Mouse (Mus musculus) gastrocnemius, adult 2 months (tissue): ENCODE measurements around the gene Kcmf1. TPM values are rescaled to one million over a fixed set of nuclear protein-coding genes. Genes with fewer than 3 reads are reported as not detected.

Source experiments
- DNase-seq: peaks from one replicate; pipeline ENCODE4 v3.0.0; 2022
- H3K27ac ChIP-seq: fragments of 200-600 bp; 2 replicates; pipeline ENCODE4 v1.8.1; 2022; ENCODE audit warnings: mild to moderate bottlenecking
- H3K4me3 ChIP-seq: fragments of 200-600 bp; 2 replicates; pipeline ENCODE4 v1.8.1; 2022; ENCODE audit warnings: mild to moderate bottlenecking, moderate library complexity
- CTCF ChIP-seq: fragments of 200-600 bp; IDR thresholded peaks from 2 replicates; pipeline ENCODE4 v1.8.1; 2022; ENCODE audit warnings: antibody characterized with exemption, mild to moderate bottlenecking, moderate library complexity
- intact Hi-C: fragments of 180-260 bp; cut with DNase I; formaldehyde crosslinking; loops from one replicate; pipeline ENCODE4 v1.15.1; 2025
- total RNA-seq, 2 experiments: library from RNA; stranded (reverse); gene quantifications; 2 replicates each; pipeline ENCODE4 v1.2.3; 2021

The Kcmf1 gene
- total RNA-seq, 2 experiments from 2014 or later, result 155 to 192 TPM

GRCm38 (mm10) chr6:72825762-72826161, 74.0 kb downstream of the Kcmf1 start:
- Histone ChIP-seq H3K27ac (no peak overlapping the region), H3K4me3 (no peak overlapping the region)
- intact Hi-C loops, result no loop called here
- no peak for DNase-seq
- TF ChIP-seq CTCF, result no peak

- TF ChIP-seq CTCF, result no peak
- Histone ChIP-seq H3K27ac (no peak overlapping the region), H3K4me3 (peak overlapping the region; percentile 51)
- intact Hi-C loops, result no loop called here
- DNase-seq, result no peak
Measured at GRCm38 (mm10) chr6:72824971-72825737, 74.6 kb downstream of the Kcmf1 start.

- no peak for DNase-seq
- intact Hi-C loops, result no loop called here
- Histone ChIP-seq H3K4me3 (no peak overlapping the region), H3K27ac (no peak overlapping the region)
- TF ChIP-seq CTCF, result no peak
Measured at GRCm38 (mm10) chr6:72813456-72813855, 86.3 kb downstream of the Kcmf1 start.

- no peak for TF ChIP-seq CTCF
- intact Hi-C loops, result no loop called here
- Histone ChIP-seq H3K4me3 (no peak overlapping the region), H3K27ac (no peak overlapping the region)
- DNase-seq, result no peak
Measured at GRCm38 (mm10) chr6:72810248-72810647, 89.5 kb downstream of the Kcmf1 start.

GRCm38 (mm10) chr6:72809522-72810149, 90.1 kb downstream of the Kcmf1 start:
- intact Hi-C loops, result no loop called here
- Histone ChIP-seq H3K27ac (no peak overlapping the region), H3K4me3 (no peak overlapping the region)
- TF ChIP-seq CTCF, result no peak
- no peak for DNase-seq

- H3K4me3 ChIP-seq, result no peak overlapping the region
- intact Hi-C loops, result no loop called here
- no peak for TF ChIP-seq CTCF
- H3K27ac ChIP-seq, result no peak overlapping the region
- no peak for DNase-seq
Measured at GRCm38 (mm10) chr6:72808342-72808741, 91.4 kb downstream of the Kcmf1 start.

GRCm38 (mm10) chr6:72803669-72804068, 96.1 kb downstream of the Kcmf1 start:
- TF ChIP-seq CTCF, result no peak
- intact Hi-C loops, result no loop called here
- DNase-seq, result no peak
- Histone ChIP-seq H3K4me3 (no peak overlapping the region), H3K27ac (no peak overlapping the region)

- H3K27ac ChIP-seq, result no peak overlapping the region
- no peak overlapping the region for H3K4me3 ChIP-seq
- intact Hi-C loops, result no loop called here
- TF ChIP-seq CTCF, result no peak
- DNase-seq, result no peak
Measured at GRCm38 (mm10) chr6:72802119-72802518, 97.7 kb downstream of the Kcmf1 start.

- H3K27ac ChIP-seq, result no peak overlapping the region
- H3K4me3 ChIP-seq, result no peak overlapping the region
- intact Hi-C loops, result no loop called here
- no peak for DNase-seq
- no peak for TF ChIP-seq CTCF
Measured at GRCm38 (mm10) chr6:72800641-72801040, 99.1 kb downstream of the Kcmf1 start.

GRCm38 (mm10) chr6:72797763-72798162, 102.0 kb downstream of the Kcmf1 start:
- DNase-seq, result no peak
- Histone ChIP-seq H3K4me3 (no peak overlapping the region), H3K27ac (no peak overlapping the region)
- intact Hi-C loops, result no loop called here
- TF ChIP-seq CTCF, result peak; percentile 32; the same call in 1 of the 2 replicates

GRCm38 (mm10) chr6:72795444-72795843, 104.3 kb downstream of the Kcmf1 start:
- Histone ChIP-seq H3K4me3 (no peak overlapping the region), H3K27ac (no peak overlapping the region)
- no peak for DNase-seq
- no peak for TF ChIP-seq CTCF
- intact Hi-C loops, result no loop called here

- no peak for DNase-seq
- intact Hi-C loops, result no loop called here
- no peak overlapping the region for H3K27ac ChIP-seq
- no peak overlapping the region for H3K4me3 ChIP-seq
- TF ChIP-seq CTCF, result no peak
Measured at GRCm38 (mm10) chr6:72794870-72795269, 104.9 kb downstream of the Kcmf1 start.

- DNase-seq, result no peak
- intact Hi-C loops, result no loop called here
- Histone ChIP-seq H3K4me3 (no peak overlapping the region), H3K27ac (no peak overlapping the region)
- no peak for TF ChIP-seq CTCF
Measured at GRCm38 (mm10) chr6:72792641-72793040, 107.1 kb downstream of the Kcmf1 start.

Other genes with a start within 250 kb of the Kcmf1 start
- gene Tcf7l1, start 110.7 kb downstream of the Kcmf1 start, total RNA-seq, result 1 to 10 TPM; 4.9 to 7.5 TPM
- 10 to 100 TPM; 30.1 to 67.9 TPM for gene Tmsb10, start 58.8 kb upstream of the Kcmf1 start, total RNA-seq